Mouse (Mus musculus) ES-E14 (cell line): ENCODE measurements around the gene Slc35f5.

Source experiments
- CHD2 ChIP-seq: IDR thresholded peaks from 2 replicates; pipeline ENCODE4 v1.6.1; 2014; ENCODE audit warnings: mild to moderate bottlenecking, low read depth, low read length, inconsistent platforms
- HCFC1 ChIP-seq: IDR thresholded peaks from 2 replicates; pipeline ENCODE4 v1.6.1; 2012; ENCODE audit warnings: low read length, inconsistent platforms, borderline replicate concordance; ENCODE audit not compliant: insufficient read depth
- MAFK ChIP-seq: IDR thresholded peaks from 2 replicates; pipeline ENCODE4 v1.6.1; 2014; ENCODE audit warnings: mild to moderate bottlenecking, low read depth, low read length, inconsistent platforms; ENCODE audit not compliant: insufficient read depth
- ZC3H11A ChIP-seq: IDR thresholded peaks from 2 replicates; pipeline ENCODE4 v1.6.1; 2012; ENCODE audit warnings: low read depth, mild to moderate bottlenecking, inconsistent platforms, low read length, borderline replicate concordance
- ZNF384 ChIP-seq: IDR thresholded peaks from 2 replicates; pipeline ENCODE4 v1.6.1; 2012; ENCODE audit warnings: low read depth, low read length, inconsistent platforms

- no peak for TF ChIP-seq HCFC1
- TF ChIP-seq ZNF384: no peak
- TF ChIP-seq CHD2: no peak
- no peak for TF ChIP-seq MAFK
- TF ChIP-seq ZC3H11A: no peak
These were observed 10.5 kb upstream of the Slc35f5 start for GRCm38 (mm10) chr1:125549872-125550271.
